22 mouse cellular contexts compared by ENCODE assay signal in the genomic region with DNA sequence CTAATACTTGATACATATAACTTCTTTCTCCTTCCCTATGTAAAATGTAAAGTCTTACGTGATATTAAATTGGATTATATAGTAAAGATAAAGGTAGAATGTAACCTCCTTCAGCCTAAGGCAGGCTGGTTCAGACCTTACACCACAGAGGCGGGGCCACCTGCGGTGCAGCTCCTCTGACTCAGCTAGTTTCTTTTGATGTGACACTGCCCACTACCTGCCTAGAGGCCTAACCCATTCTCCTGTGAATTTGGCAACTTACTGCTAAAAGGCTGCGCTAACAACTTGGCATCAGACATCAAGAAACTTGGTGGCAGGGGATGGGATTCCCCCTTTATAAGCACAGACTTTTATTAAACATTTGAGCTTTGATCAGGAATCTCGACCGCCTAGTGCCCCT.
A peak's percentile ranks its signal among the peaks of the same experiment; 100 is the strongest.
DNase-seq lines count a peak whose midpoint lies in the region; ATAC-seq and TF ChIP-seq lines count a peak whose summit lies in the region.
"Had no signal": no experiment of that assay in that cellular context is flagged by ENCODE, and none has a peak within 500 bp of the region (broad histone marks: within the 10 kb centered on the region; RNA-seq: fewer than 3 reads in every experiment).

No protein-coding gene starts in this region.

- 0 out of 4 replicates have a peak overlapping the region, but pooled peaks of 1 of the 2 experiments have one; percentile 26 for H3K4me3 ChIP-seq in ES-E14 (ENCODE audit: insufficient read depth in 1 of 2, low read depth in 1 of 2, low read length in 2 of 2, poor library complexity in 1 of 2, severe bottlenecking in 1 of 2)
- no peak overlapping the region for H3K4me3 ChIP-seq in liver, embryonic 11.5 days (ENCODE audit: low read depth, low read length)
- H3K4me3 ChIP-seq: embryonic facial prominence, embryonic 10.5 days; embryonic facial prominence, embryonic 12.5 days; forebrain, embryonic 12.5 days had no signal

- in situ Hi-C loops in ES-E14 (cut with MboI; ENCODE audit: low sequenced_read_pairs in 2 of 2, unreplicated experiment in 2 of 2) = no loop called here

- H3K9ac ChIP-seq in ES-E14 (ENCODE audit: insufficient read depth, low read depth, low read length, poor library complexity, severe bottlenecking) = no peak overlapping the region
- no peak overlapping the region for H3K9ac ChIP-seq in liver, embryonic 11.5 days (ENCODE audit: low read depth, low read length)
- H3K9ac ChIP-seq: embryonic facial prominence, embryonic 12.5 days; forebrain, embryonic 12.5 days had no signal

- H3K9me3 ChIP-seq in ES-E14 (ENCODE audit: control insufficient read depth, insufficient read depth, low read depth, low read length) = no peaks in the 10 kb centered on the region
- H3K9me3 ChIP-seq in liver, embryonic 11.5 days (ENCODE audit: control insufficient read depth, low read length) = no peaks in the 10 kb centered on the region
- H3K9me3 ChIP-seq: embryonic facial prominence, embryonic 10.5 days; embryonic facial prominence, embryonic 12.5 days; forebrain, embryonic 12.5 days had no signal

- peak; percentile 76 for DNase-seq in heart, adult 11 months
- no peak for DNase-seq in heart, adult 9 months (ENCODE audit: low spot score in 2 of 2)
- DNase-seq in ES-E14 (ENCODE audit: low read depth, low spot score) (peak; percentile 43), ZHBTc4 (ENCODE audit: low read depth, low spot score) (peak; percentile 79)
- DNase-seq in liver, embryonic 11.5 days (ENCODE audit: low spot score) = no peak
- DNase-seq: adrenal gland, adult 2 months; adrenal gland, postnatal 10 days; adrenal gland, postnatal 25 days; B cell, adult 2 months; cerebellum, adult 11-12 months; cerebellum, adult 2 months; cerebellum, adult 9-10 months; cerebellum, postnatal 10 days; cerebellum, postnatal 25 days had no signal

- H3K27me3 ChIP-seq in liver, embryonic 11.5 days (replicated peaks; ENCODE audit: control insufficient read depth, insufficient read depth, low read length) = no peaks in the 10 kb centered on the region
- H3K27me3 ChIP-seq: CH12.LX; embryonic facial prominence, embryonic 12.5 days; forebrain, embryonic 12.5 days had no signal

- H3K27ac ChIP-seq in ES-E14 (ENCODE audit: insufficient read depth, low read depth, low read length, poor library complexity, severe bottlenecking) = no peak overlapping the region; the same call in 1 of the 2 replicates
- no peak overlapping the region for H3K27ac ChIP-seq in liver, embryonic 11.5 days (ENCODE audit: low read depth, low read length)
- H3K27ac ChIP-seq: embryonic facial prominence, embryonic 10.5 days; embryonic facial prominence, embryonic 12.5 days; forebrain, embryonic 12.5 days had no signal

- WGBS in liver, embryonic 11.5 days = 55% methylated on average over 6 of the region's 6 CpGs

- no peaks in the 10 kb centered on the region for H3K36me3 ChIP-seq in ES-E14 (ENCODE audit: control insufficient read depth, insufficient read depth, low read length, poor library complexity, severe bottlenecking)
- H3K36me3 ChIP-seq in liver, embryonic 11.5 days (ENCODE audit: control insufficient read depth, insufficient read depth, low read length) = no peaks in the 10 kb centered on the region
- H3K36me3 ChIP-seq: embryonic facial prominence, embryonic 10.5 days; embryonic facial prominence, embryonic 12.5 days; forebrain, embryonic 12.5 days had no signal

- H3K4me2 ChIP-seq in liver, embryonic 11.5 days = no peak overlapping the region
- H3K4me2 ChIP-seq: embryonic facial prominence, embryonic 12.5 days; forebrain, embryonic 12.5 days had no signal

- no peaks in the 10 kb centered on the region for H3K4me1 ChIP-seq in ES-E14 (ENCODE audit: control insufficient read depth in 2 of 2, insufficient read depth in 2 of 2, low read length in 2 of 2, poor library complexity in 1 of 2)
- no peaks in the 10 kb centered on the region for H3K4me1 ChIP-seq in liver, embryonic 11.5 days (replicated peaks; ENCODE audit: control insufficient read depth, insufficient read depth, low read length)
- H3K4me1 ChIP-seq: embryonic facial prominence, embryonic 10.5 days; embryonic facial prominence, embryonic 12.5 days; forebrain, embryonic 12.5 days had no signal

- ATAC-seq in liver, embryonic 11.5 days (replicated peaks; ENCODE audit: low FRiP score) = no peak
- no peak for ATAC-seq in cerebellum, adult (ENCODE audit: insufficient number of reproducible peaks, low FRiP score, low TSS enrichment)
- ATAC-seq: CD4-positive, CD25-positive, alpha-beta regulatory T cell, adult 4 months; forebrain, embryonic 14.5 days; forebrain, embryonic 16.5 days had no signal

TF ChIP-seq in ES-E14, 5 proteins besides CTCF, POLR2A, EP300 and RAD21:
- TF ChIP-seq MAFK (IDR thresholded peaks at IDR 0.05; ENCODE audit: insufficient read depth, low read depth, low read length) = peak; percentile 80
- TF ChIP-seq ZC3H11A (IDR thresholded peaks at IDR 0.05; ENCODE audit: borderline replicate concordance, low read depth, low read length) = no peak

Comparison
In these comparisons a context has a peak if more than half of its experiments do, and no peak if none do; other contexts are left out.
1. DNase-seq: peak in heart, adult 11 months (single experiment), ES-E14 (single experiment) and ZHBTc4 (single experiment); none in heart, adult 9 months (0 of 2) and liver, embryonic 11.5 days (single experiment).